Mouse (Mus musculus) G1E (cell line): ENCODE measurements around the gene Samm50.

Experiments
- CTCF ChIP-seq: IDR thresholded peaks from 2 replicates; pipeline ENCODE4 v1.5.1; 2012; ENCODE audit warnings: low read depth, low read length, inconsistent platforms, mixed read lengths
- POLR2AphosphoS5 ChIP-seq: IDR thresholded peaks from 2 replicates; pipeline ENCODE4 v1.6.1; 2012; ENCODE audit warnings: low read depth, low read length, inconsistent platforms; ENCODE audit not compliant: insufficient replicate concordance
- TAL1 ChIP-seq: conservative IDR thresholded peaks from 2 replicates; pipeline ENCODE4 v1.6.1; 2012; ENCODE audit warnings: low read depth, low read length, inconsistent platforms, mixed read lengths

GRCm38 (mm10) chr15:84230661-84231060, 38.6 kb downstream of the Samm50 start:
- no peak for TF ChIP-seq CTCF
- TF ChIP-seq POLR2AphosphoS5 = no peak
- TF ChIP-seq TAL1 = no peak
